Mouse (Mus musculus) E14TG2a.4 (cell line): ENCODE measurements around the gene Gadd45a.

ENCODE experiments used
- CTCF ChIP-seq: conservative IDR thresholded peaks from 2 replicates; pipeline ENCODE4 v1.5.1; 2014; ENCODE audit warnings: low read length
- NANOG ChIP-seq: IDR thresholded peaks from 2 replicates; pipeline ENCODE4 v1.6.1; 2014; ENCODE audit warnings: borderline replicate concordance, low read length, mixed read lengths

GRCm38 (mm10) chr6:67074868-67075267 is 37.6 kb upstream of the Gadd45a start:
- TF ChIP-seq NANOG (no peak), CTCF (no peak)
